Mouse (Mus musculus) embryonic facial prominence, embryonic 15.5 days (tissue): ENCODE data around the gene Map3k19. TPM values are rescaled to one million over a fixed set of nuclear protein-coding genes. Genes with fewer than 3 reads are reported as not detected.

Experiments
- ATAC-seq: fragments of 200-750 bp; cut with Nextera tagmentation; 2 replicates; pipeline ENCODE4 v1.8.0; 2017; ENCODE audit warnings: low read depth, moderate TSS enrichment; ENCODE audit not compliant: insufficient number of reproducible peaks, low FRiP score, low TSS enrichment
- H3K27ac ChIP-seq: fragments of 300-500 bp; sonication (generic); replicated peaks from 2 replicates; pipeline ENCODE4 v1.5.1; 2015; ENCODE audit warnings: mild to moderate bottlenecking, inconsistent platforms
- H3K27me3 ChIP-seq: fragments of 300-500 bp; sonication (generic); 2 replicates; pipeline ENCODE4 v1.6.1; 2015; ENCODE audit warnings: inconsistent platforms
- H3K36me3 ChIP-seq: fragments of 300-500 bp; sonication (generic); 2 replicates; pipeline ENCODE4 v1.6.1; 2015; ENCODE audit warnings: mild to moderate bottlenecking, inconsistent platforms
- H3K4me1 ChIP-seq: fragments of 300-500 bp; sonication (generic); 2 replicates; pipeline ENCODE4 v1.6.1; 2015; ENCODE audit warnings: inconsistent platforms
- H3K4me2 ChIP-seq: fragments of 300-500 bp; sonication (generic); replicated peaks from 2 replicates; pipeline ENCODE4 v1.6.1; 2015; ENCODE audit warnings: mild to moderate bottlenecking, inconsistent platforms
- H3K4me3 ChIP-seq: fragments of 300-500 bp; sonication (generic); replicated peaks from 2 replicates; pipeline ENCODE4 v1.5.1; 2015; ENCODE audit warnings: mild to moderate bottlenecking, inconsistent platforms
- H3K9ac ChIP-seq: fragments of 300-500 bp; sonication (generic); 2 replicates; pipeline ENCODE4 v1.6.1; 2015; ENCODE audit warnings: inconsistent platforms
- H3K9me3 ChIP-seq: fragments of 300-500 bp; sonication (generic); replicated peaks from 2 replicates; pipeline ENCODE4 v1.6.1; 2016; ENCODE audit warnings: inconsistent platforms
- whole genome bisulfite sequencing: fragments of 180-500 bp; shearing (Covaris S2); methylation state at CpG from one replicate; pipeline ENCODE4 v1.1.7; 2015; 5-methylcytosine and 5-hydroxymethylcytosine counted together
- polyA plus RNA-seq: library from polyadenylated mRNA; unstranded; fragments of >200 nt; fragmentation: Nextera tagmentation; extraction: Ambion mirVana; gene quantifications from 2 replicates; pipeline ENCODE4 v1.2.1, GENCODE M21; 2015

The Map3k19 gene
- polyA plus RNA-seq, 1 experiment from 2014 or later = 1.6 TPM

DNA sequence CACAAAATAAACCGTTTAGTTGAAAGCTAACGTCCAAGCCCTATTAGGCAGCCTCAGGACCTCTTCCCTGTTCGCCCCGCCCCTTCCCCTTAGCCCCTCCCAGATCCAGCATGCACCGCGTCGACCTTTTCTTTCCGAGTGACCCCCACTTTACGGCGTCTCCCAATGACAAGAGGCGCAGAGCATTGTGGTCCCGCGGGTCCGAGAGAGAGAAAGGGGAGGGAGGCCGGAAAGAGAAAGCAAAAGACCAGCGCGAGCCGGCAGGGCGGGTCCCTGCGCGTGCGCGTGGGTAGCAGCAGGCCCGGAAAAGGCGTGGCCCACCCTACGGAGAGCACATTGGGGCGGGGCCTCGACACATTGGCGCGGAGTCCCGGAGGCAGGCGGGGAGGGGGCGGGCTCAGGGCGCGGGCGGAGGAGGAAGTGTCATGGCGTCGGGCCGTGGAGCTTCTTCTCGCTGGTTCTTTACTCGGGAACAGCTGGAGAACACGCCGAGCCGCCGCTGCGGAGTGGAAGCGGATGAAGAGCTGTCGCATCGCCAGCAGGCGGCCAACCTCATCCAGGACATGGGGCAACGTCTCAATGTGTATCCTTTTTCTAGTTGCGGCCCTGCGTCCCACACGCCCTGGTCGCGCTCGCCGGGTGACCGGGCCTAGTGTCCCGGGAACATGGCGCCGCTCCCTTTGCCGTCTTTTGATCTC lies 80.9 kb downstream of the Map3k19 start, which contains the start of gene Ccnt2:
Ccnt2 (plus strand) TSS at position 362 of the 698 bp plus-strand sequence.
- H3K27ac ChIP-seq = peak within 1 kb of the TSS; percentile 96
- ATAC-seq = peak; percentile 100
- no peaks in the 10 kb centered on the region for H3K27me3 ChIP-seq
- WGBS = 0% methylated on average over 63 of the region's 63 CpGs
- H3K4me2 ChIP-seq = peak within 1 kb of the TSS; percentile 71
- H3K4me3 ChIP-seq = peak within 1 kb of the TSS; percentile 91
- peaks cover 16% of the 10 kb centered on the region for H3K4me1 ChIP-seq
- H3K9me3 ChIP-seq = no peaks in the 10 kb centered on the region
- peak within 1 kb of the TSS; percentile 87 for H3K9ac ChIP-seq
- no peaks in the 10 kb centered on the region for H3K36me3 ChIP-seq

DNA sequence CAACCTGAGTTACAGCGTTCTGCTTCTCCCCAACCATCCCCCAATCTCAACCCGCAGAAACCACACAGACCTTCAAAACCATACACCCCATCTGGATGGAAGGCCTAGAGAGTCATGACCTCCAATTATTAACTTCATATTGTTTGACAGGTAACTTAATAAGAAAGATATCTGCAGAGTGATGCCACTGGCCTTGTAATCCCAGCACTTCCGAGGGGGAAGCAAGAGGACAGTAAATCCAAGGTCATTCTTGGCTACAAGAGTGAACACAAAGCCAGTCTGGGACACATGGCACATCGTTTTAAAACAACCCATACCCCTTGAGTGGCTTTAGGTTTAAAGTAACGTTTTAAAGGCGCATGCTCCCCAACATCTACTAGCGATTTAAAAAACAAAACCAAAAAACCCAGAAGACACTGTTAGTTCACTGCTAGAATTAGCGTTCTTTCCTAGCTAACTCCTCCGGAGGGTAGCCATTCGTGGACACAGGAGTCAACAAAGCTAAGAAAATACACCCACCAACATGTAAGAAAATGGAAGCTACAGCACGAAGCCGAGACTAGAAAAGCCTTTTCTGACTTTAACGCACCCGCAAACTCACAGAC lies 81.5 kb downstream of the Map3k19 start:
- H3K9me3 ChIP-seq = no peaks in the 10 kb centered on the region
- 1% methylated on average over 14 of the region's 14 CpGs for WGBS
- H3K9ac ChIP-seq = peak overlapping the region; percentile 51
- H3K36me3 ChIP-seq = no peaks in the 10 kb centered on the region
- no peaks in the 10 kb centered on the region for H3K27me3 ChIP-seq
- no peak for ATAC-seq
- peak overlapping the region; percentile 91 for H3K4me3 ChIP-seq
- H3K27ac ChIP-seq = peak overlapping the region; percentile 96
- peak overlapping the region; percentile 71 for H3K4me2 ChIP-seq
- H3K4me1 ChIP-seq = peaks cover 16% of the 10 kb centered on the region

DNA sequence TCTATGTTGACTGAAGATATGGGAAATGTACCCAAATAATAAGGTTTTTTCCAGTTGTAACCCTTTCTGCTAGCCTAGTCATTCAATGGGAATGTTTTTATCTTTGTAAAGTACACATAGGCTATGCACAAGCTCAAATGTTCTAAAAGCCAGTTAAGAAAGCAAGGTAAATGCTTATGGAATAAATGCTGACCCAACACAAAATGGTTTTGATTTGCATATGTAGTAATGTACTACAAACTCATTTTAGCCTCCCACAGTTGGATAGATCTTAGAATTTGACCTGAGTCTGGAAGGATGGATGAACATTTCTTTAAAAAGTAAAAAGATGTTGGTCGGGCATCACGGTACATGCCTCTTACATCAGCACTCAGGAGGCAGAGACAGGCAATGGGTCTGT lies 88.1 kb downstream of the Map3k19 start:
- WGBS = 81% methylated on average over 2 of the region's 2 CpGs
- Histone ChIP-seq H3K4me1 (no peaks in the 10 kb centered on the region), H3K9ac (no peak overlapping the region), H3K9me3 (no peaks in the 10 kb centered on the region), H3K4me3 (no peak overlapping the region), H3K27ac (no peak overlapping the region), H3K36me3 (no peaks in the 10 kb centered on the region), H3K4me2 (no peak overlapping the region), H3K27me3 (no peaks in the 10 kb centered on the region)
- ATAC-seq = no peak

DNA sequence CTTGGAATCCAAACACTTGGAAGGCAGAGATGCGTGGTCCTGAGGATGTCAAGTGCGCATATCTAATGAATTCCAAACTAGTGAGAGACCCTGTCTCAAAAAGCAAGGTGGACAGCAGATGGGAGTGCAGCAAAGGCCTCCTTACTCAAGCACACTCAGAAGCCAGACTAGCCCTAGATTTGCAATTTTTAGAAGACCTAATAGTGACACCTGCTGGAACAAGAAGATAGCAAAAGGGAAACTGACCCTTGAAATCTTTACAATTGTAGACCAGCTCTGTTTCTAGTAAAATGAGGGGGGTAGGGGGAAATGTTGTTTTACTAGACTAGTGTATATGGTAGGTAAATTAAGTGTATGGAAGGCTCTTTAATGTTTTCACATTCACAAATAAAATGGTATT lies 89.4 kb downstream of the Map3k19 start:
- 49% methylated on average over 2 of the region's 2 CpGs for WGBS
- no peaks in the 10 kb centered on the region for H3K36me3 ChIP-seq
- no peaks in the 10 kb centered on the region for H3K4me1 ChIP-seq
- no peak overlapping the region for H3K27ac ChIP-seq
- H3K9me3 ChIP-seq = no peaks in the 10 kb centered on the region
- H3K4me2 ChIP-seq = no peak overlapping the region
- H3K4me3 ChIP-seq = no peak overlapping the region
- no peak overlapping the region for H3K9ac ChIP-seq
- no peaks in the 10 kb centered on the region for H3K27me3 ChIP-seq
- no peak for ATAC-seq

Other genes with a start within 250 kb of the Map3k19 start
- 2.0 and 3.6 TPM in 2 replicates for gene Tmem163, start 175.5 kb downstream of the Map3k19 start, polyA plus RNA-seq
- gene Acmsd, start 125.6 kb downstream of the Map3k19 start, polyA plus RNA-seq = 0.12 and 0.13 TPM in 2 replicates
- gene Ccnt2, start 80.9 kb downstream of the Map3k19 start, polyA plus RNA-seq = 84.1 and 84.4 TPM in 2 replicates
- gene Rab3gap1, start 13.7 kb upstream of the Map3k19 start, polyA plus RNA-seq = 22.6 and 23.7 TPM in 2 replicates
- 6.4 and 6.9 TPM in 2 replicates for gene Zranb3, start 248.0 kb upstream of the Map3k19 start, polyA plus RNA-seq
- gene R3hdm1, start 248.3 kb upstream of the Map3k19 start, polyA plus RNA-seq = 60.4 and 63.7 TPM in 2 replicates